ENCODE assay signal across 16 mouse cellular contexts in genomic region chr9:72580216-72580615, GRCm38 (mm10). TPM values are rescaled to one million over a fixed set of nuclear protein-coding genes. Genes with fewer than 3 reads are reported as not detected.
DNase-seq lines count a peak whose midpoint lies in the region; ATAC-seq and TF ChIP-seq lines count a peak whose summit lies in the region.
"Had no signal": no experiment of that assay in that cellular context is flagged by ENCODE, and none has a peak within 500 bp of the region (broad histone marks: within the 10 kb centered on the region; RNA-seq: fewer than 3 reads in every experiment).

No protein-coding gene starts in this region.

- no peaks in the 10 kb centered on the region for H3K4me1 ChIP-seq in kidney, embryonic 14.5 days (ENCODE audit: control insufficient read depth, insufficient read depth, low read length)
- H3K4me1 ChIP-seq in G1E (ENCODE audit: insufficient read depth, low read depth, low read length), result peaks cover 8% of the 10 kb centered on the region
- H3K4me1 ChIP-seq in midbrain, embryonic 13.5 days (replicated peaks), result no peaks in the 10 kb centered on the region
- H3K4me1 ChIP-seq: forebrain, embryonic 15.5 days; hindbrain, embryonic 12.5 days; liver, embryonic 15.5 days had no signal

- H3K4me3 ChIP-seq in kidney, embryonic 14.5 days (ENCODE audit: low read length), result no peak overlapping the region
- H3K4me3 ChIP-seq in G1E (ENCODE audit: low read depth, low read length), result no peak overlapping the region
- no peak overlapping the region for H3K4me3 ChIP-seq in midbrain, embryonic 13.5 days (replicated peaks)
- H3K4me3 ChIP-seq: embryonic facial prominence, embryonic 13.5 days; forebrain, embryonic 15.5 days; hindbrain, embryonic 12.5 days; left cerebral cortex, adult 2 months; liver, embryonic 15.5 days had no signal

- H3K27me3 ChIP-seq in kidney, embryonic 14.5 days (ENCODE audit: control insufficient read depth, insufficient read depth, low read length), result no peaks in the 10 kb centered on the region
- H3K27me3 ChIP-seq in G1E (ENCODE audit: insufficient read depth, low read length), result no peaks in the 10 kb centered on the region
- H3K27me3 ChIP-seq in midbrain, embryonic 13.5 days, result no peaks in the 10 kb centered on the region
- H3K27me3 ChIP-seq: embryonic facial prominence, embryonic 13.5 days; forebrain, embryonic 15.5 days; hindbrain, embryonic 12.5 days; liver, embryonic 15.5 days had no signal

- peaks cover 5% of the 10 kb centered on the region; the same call in 1 of the 2 replicates for H3K36me3 ChIP-seq in kidney, embryonic 14.5 days (ENCODE audit: control insufficient read depth, insufficient read depth, low read length)
- peaks cover 21% of the 10 kb centered on the region for H3K36me3 ChIP-seq in G1E (replicated peaks)
- no peaks in the 10 kb centered on the region; the same call in 1 of the 2 replicates for H3K36me3 ChIP-seq in midbrain, embryonic 13.5 days
- H3K36me3 ChIP-seq: hindbrain, embryonic 12.5 days; liver, embryonic 15.5 days had no signal

- H3K4me2 ChIP-seq in kidney, embryonic 14.5 days (replicated peaks; ENCODE audit: low read depth, low read length), result no peak overlapping the region
- H3K4me2 ChIP-seq in midbrain, embryonic 13.5 days (replicated peaks), result no peak overlapping the region
- H3K4me2 ChIP-seq: embryonic facial prominence, embryonic 13.5 days; forebrain, embryonic 15.5 days; hindbrain, embryonic 12.5 days; liver, embryonic 15.5 days had no signal

- no peak for DNase-seq in kidney, postnatal 25 days
- DNase-seq in G1E (ENCODE audit: low spot score), result peak; percentile 5
- DNase-seq in NIH3T3 (ENCODE audit: low read depth), result peak; percentile 5
- DNase-seq in fat pad, adult 2 months (ENCODE audit: extremely low read depth, low read depth, low spot score), result peak; percentile 8
- DNase-seq in lung, adult 18-20 months, result no peak
- no peak for DNase-seq in gastrocnemius, postnatal 10 days
- DNase-seq: cerebellum, adult 8-10 months; right cerebral cortex, postnatal 4 days had no signal

- no peaks in the 10 kb centered on the region for H3K9me3 ChIP-seq in kidney, embryonic 14.5 days (ENCODE audit: control insufficient read depth, low read length)
- H3K9me3 ChIP-seq in G1E (replicated peaks), result no peaks in the 10 kb centered on the region
- no peaks in the 10 kb centered on the region for H3K9me3 ChIP-seq in midbrain, embryonic 13.5 days
- H3K9me3 ChIP-seq: embryonic facial prominence, embryonic 13.5 days; forebrain, embryonic 15.5 days; hindbrain, embryonic 12.5 days; liver, embryonic 15.5 days had no signal

- no peak overlapping the region for H3K27ac ChIP-seq in kidney, embryonic 14.5 days (ENCODE audit: low read depth, low read length)
- no peak overlapping the region for H3K27ac ChIP-seq in midbrain, embryonic 13.5 days
- H3K27ac ChIP-seq: embryonic facial prominence, embryonic 13.5 days; forebrain, embryonic 15.5 days; hindbrain, embryonic 12.5 days; left cerebral cortex, adult 2 months; liver, embryonic 15.5 days; macrophage had no signal

- WGBS in kidney, embryonic 14.5 days, result 8% methylated on average over 3 of the region's 3 CpGs
- WGBS in midbrain, embryonic 13.5 days, result 62% methylated on average over 3 of the region's 3 CpGs

- peak; percentile 77; the same call in 1 of the 2 replicates for ATAC-seq in kidney, embryonic 14.5 days (ENCODE audit: low FRiP score, low TSS enrichment)
- peak; percentile 49; the same call in 1 of the 2 replicates for ATAC-seq in G1E (ENCODE audit: extremely low read depth, insufficient number of reproducible peaks, low FRiP score, poor library complexity, severe bottlenecking)
- ATAC-seq in midbrain, embryonic 13.5 days, result no peak
- ATAC-seq: forebrain, embryonic 15.5 days had no signal

- TF ChIP-seq CTCF in G1E (IDR thresholded peaks at IDR 0.05; ENCODE audit: low read depth, low read length), result no peak

- H3K9ac ChIP-seq in kidney, embryonic 14.5 days (ENCODE audit: low read depth, low read length), result no peak overlapping the region
- H3K9ac ChIP-seq in midbrain, embryonic 13.5 days (replicated peaks), result no peak overlapping the region
- H3K9ac ChIP-seq: embryonic facial prominence, embryonic 13.5 days; forebrain, embryonic 15.5 days; hindbrain, embryonic 12.5 days; liver, embryonic 15.5 days had no signal

RNA-seq across cellular contexts. Expression of gene Rfx7, which starts 48.2 kb away (rescaled TPM):
- 20.3 and 24.2 TPM in 2 replicates for polyA plus RNA-seq in kidney, embryonic 14.5 days (2014; fragmentation: Nextera tagmentation; extraction: Ambion mirVana)
- total RNA-seq in G1E (2014; fragmentation: Nextera tagmentation) (145 and 161 TPM in 2 replicates), G1E (2017) (25.8 and 29.2 TPM in 2 replicates)
- polyA plus RNA-seq in G1E (2012), result 31.4 and 34.8 TPM in 2 replicates
- polyA plus RNA-seq in midbrain, embryonic 13.5 days (2015; fragmentation: Nextera tagmentation; extraction: Ambion mirVana), result 17.8 and 19.8 TPM in 2 replicates
- 10 to 100 TPM; 30.2 to 30.4 TPM for total RNA-seq in gastrocnemius, postnatal 10 days (2021)

Comparison
In these comparisons a context has a peak if more than half of its experiments do, and no peak if none do; other contexts are left out.
1. DNase-seq: peak in G1E (single experiment), NIH3T3 (single experiment) and fat pad, adult 2 months (single experiment); none in kidney, postnatal 25 days (0 of 2), lung, adult 18-20 months (0 of 2) and gastrocnemius, postnatal 10 days (single experiment).